Mouse (Mus musculus): Measurements from ENCODE around the gene Abca17. TPM values are rescaled to one million over a fixed set of nuclear protein-coding genes. Genes with fewer than 3 reads are reported as not detected.

Abca17 gene
- total RNA-seq, 2 experiments from 2014 or later = not detected

DNA sequence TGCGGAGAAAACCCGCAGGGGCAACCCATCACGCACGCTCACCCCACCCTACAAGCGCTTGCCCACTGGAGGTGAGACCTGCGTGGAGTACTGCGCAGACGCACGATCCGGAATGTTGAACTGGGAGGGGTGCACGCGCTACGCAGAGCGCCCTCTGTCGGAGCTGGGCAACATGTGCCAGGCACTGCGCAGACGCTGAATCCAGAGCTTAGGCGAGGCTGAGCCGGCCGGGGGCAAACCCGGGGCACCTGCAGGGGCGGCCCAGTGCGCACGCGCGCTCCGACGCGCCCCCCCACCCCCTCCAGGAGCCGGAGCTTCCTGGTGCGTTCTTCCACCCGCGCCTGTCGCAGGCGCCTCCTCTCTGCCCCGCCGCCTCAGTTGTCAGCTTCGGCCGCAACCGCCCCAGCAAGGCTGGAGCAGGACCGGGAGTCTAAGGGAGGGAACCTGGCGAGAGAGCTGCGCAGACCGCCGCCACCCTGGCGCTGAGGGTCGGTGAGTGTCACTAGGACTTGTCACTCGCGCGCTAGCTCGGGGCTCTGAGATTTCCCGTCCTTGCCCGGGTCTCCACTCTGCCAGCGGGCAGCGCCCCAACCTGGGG lies 991 bp upstream of the Abca17 start, which contains the start of gene Abca3:
Gene Abca3, plus strand, starts transcription at position 191 of the 598 bp plus-strand sequence.
- intact Hi-C loops (cut with DNase I) = loop anchor here (2.0 kb wide), 1 partner anchor 179 kb away; no protein-coding TSS in a partner anchor
- peak; percentile 91 for DNase-seq (ENCODE audit: low spot score)

DNA sequence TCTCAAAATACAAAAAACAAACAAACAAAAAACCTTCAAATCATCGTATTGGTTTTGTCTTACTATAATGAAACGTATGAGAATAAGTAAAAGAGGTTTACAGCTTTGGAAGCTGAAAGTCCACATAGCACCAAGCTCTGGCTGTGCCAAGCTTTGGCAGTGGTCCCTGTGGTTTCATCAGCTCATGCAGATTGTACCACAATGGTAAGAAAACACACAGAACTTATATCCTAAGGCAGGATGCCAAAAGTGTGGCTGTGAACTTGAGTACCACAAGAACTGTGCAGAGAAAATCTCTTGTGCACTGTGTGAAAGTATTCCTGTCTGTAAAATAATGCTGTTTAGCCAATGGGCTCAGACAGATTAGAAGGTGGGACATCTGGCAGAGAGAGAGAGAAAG lies 1.7 kb downstream of the Abca17 start:
- intact Hi-C loops (cut with DNase I) = no loop called here
- DNase-seq (ENCODE audit: low spot score) = no peak

DNA sequence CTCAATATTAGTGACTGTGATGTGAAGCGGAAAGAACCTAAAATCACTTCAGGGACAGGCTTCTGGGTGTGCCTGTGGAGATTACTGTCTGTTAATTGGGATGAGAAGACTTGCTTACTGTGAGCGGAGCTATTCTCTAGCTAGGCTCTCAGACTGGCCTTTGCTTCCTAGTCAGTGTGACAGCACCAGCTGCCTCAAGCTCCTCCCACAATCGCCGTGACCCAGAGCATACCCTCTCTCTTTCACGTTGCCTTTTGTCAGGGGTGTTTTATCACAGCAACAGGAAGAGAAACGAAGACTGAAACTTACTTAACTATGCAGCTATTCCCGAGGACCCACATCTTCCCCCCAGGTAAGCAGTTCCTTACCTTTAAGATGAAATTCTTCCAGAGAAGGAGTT lies 4.0 kb downstream of the Abca17 start:
- intact Hi-C loops (cut with DNase I) = no loop called here
- DNase-seq (ENCODE audit: low spot score) = no peak

DNA sequence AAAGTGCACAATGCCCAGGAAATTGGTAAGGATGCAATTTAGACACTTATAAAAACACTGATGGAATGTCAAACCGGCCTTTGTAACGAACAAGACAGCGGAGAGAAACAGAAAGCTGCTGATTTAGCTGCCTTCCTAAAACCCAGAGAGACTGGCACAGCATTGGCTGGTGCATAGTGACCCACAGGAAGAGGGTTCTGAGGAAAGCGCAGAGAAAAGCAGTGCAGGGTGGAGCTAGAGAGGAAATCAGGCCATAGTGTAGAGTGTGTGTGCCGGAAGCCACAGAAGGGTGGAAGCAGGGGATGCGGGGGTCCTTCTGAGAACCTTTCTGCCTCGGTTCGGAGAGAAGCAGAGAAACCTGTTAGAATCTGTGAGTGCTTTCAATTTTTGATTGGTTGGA lies 6.2 kb downstream of the Abca17 start:
- no peak for DNase-seq (ENCODE audit: low spot score)
- intact Hi-C loops (cut with DNase I) = no loop called here

DNA sequence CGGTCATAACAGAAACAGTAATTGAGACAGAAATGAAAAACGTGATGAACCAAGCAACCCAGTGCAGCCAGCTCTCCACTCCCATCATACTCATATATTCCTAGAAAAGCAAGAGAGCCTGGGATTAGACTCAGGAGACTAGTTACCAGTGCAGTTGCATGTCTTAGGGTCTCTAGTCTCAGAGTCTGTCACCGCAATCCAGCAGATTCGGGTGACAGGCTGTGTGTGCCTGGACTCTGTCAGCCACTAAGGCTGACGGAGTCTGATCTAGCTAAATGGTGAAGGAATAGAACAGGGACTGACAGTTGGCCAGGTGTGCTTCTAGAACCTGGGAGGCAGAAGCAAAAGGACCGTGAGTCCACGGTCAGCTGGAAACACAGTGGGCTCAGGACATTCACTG lies 23.2 kb downstream of the Abca17 start:
- intact Hi-C loops (cut with DNase I) = no loop called here
- no peak for DNase-seq (ENCODE audit: low spot score)

DNA sequence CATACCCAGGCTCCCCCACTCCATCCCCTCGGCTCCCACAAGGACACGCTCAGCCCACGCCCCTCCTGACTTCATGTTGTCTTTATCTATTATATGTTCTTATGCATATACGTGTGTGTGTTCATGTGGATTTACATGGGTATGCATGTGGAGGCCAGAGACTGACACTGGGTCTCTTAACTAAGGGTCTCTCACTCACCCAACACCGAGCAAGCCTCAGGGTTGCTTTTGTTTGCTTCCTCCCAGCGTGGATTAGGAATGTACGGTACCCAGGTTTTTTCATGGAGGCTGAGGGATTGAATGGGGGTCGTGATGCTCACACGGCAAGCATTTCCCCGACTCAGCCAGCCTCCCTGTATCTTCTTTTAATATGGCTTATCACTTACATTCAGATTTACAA lies 25.8 kb downstream of the Abca17 start:
- DNase-seq (ENCODE audit: low spot score) = no peak
- intact Hi-C loops (cut with DNase I) = no loop called here

DNA sequence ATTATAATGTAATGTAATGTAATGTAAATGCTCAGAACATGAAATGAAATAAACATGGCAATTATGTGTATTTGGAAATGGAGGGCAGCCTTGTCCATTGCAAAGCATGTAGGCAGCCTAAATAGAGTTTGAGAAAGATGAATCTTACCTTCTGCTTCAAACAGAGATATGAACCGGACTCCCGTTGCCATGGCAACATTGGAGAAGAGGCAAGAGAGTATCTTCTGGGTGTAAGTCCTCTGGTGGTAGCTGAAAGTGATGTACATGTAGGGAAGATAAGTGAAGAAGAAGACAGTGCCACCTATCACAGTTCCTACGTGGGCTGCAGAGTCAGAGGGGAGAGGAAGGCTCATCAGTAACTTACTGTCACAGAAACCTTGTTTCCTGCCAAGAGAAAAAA lies 30.0 kb downstream of the Abca17 start:
- DNase-seq (ENCODE audit: low spot score) = no peak

DNA sequence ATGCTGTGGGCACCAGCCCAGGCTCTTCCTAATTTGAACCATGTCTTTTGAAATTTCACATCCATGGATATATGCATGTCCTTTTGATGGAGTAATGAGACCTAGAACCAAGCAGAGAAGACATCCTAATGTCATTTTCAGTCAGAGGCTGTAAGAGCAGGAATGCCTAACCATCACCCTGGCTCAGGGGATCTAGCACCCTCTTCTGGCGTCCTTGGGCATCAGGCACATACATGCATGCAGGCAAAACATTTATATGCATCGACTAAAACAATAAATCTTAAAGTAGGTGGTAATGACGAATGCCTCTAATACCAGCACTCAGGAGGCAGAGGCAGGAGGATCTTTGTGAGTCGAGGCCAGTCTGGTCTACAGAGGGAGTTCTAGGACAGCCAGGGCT lies 43.4 kb downstream of the Abca17 start:
- intact Hi-C loops (cut with DNase I) = loop anchor here (1.0 to 5.0 kb wide), 3 partner anchors 71 to 155 kb away; partner anchors contain the start of gene Pdpk1
- DNase-seq (ENCODE audit: low spot score) = no peak

More for the DNA sequence above, 30.0 kb downstream of the Abca17 start:
- intact Hi-C loops (cut with DNase I) = no loop called here

DNA sequence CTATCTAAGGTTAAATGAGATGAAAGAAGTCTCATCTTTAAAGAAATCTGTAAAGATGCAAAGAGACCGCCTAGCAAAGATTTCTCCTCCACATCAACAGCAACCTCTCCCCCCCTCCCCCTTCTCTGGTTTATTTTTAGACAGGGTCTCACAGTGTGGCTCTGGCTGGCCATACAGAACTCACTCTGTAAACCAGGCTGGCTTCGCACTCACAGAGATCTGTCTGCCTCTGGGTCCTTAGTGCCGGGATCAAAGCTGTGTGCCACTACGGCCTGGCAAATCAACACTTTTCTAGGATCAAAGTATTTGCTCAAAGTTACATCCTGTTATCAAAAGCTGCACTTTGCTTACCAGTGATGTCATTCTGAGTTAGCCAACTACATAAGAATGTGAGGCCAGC lies 50.2 kb downstream of the Abca17 start:
- DNase-seq (ENCODE audit: low spot score) = no peak
- intact Hi-C loops (cut with DNase I) = no loop called here

DNA sequence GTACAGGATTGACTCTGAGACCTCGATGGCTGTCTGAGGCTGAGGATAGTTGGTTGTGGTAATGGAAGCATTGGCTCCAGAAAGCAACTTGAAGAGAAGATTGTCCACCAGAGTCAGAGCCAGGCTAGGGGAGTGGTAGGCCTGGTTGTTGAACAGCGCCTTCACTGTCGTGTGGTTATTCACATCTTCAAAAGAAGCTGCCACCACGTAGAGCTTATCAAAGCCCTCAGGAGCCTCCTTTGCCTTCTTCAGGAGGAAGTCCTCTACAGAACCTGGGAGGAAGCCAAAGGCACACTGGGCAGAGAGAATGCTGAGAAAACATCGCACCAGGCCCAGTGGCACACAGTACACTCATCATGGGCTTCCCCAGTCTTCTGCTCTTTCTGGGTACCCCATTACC lies 61.5 kb downstream of the Abca17 start:
- intact Hi-C loops (cut with DNase I) = no loop called here
- no peak for DNase-seq (ENCODE audit: low spot score)

DNA sequence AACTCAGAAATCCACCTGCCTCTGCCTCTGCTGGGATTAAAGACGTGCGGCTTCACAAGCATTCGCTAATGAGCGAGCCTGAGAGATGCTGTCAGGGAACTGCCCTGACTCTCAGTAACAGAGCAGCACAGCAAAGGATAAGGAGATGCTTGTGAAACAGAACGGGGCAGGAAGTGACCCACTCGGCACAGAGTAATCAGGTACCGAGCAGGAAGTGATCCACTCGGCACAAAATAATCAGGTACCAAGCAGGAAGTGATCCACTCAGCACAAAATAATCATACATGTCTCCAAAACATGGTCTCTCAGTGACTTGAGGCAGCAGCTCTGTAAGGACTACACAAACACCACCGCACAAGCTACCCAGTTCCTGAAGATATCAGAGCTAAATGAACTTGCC lies 62.4 kb downstream of the Abca17 start:
- intact Hi-C loops (cut with DNase I) = no loop called here
- DNase-seq (ENCODE audit: low spot score) = no peak

DNA sequence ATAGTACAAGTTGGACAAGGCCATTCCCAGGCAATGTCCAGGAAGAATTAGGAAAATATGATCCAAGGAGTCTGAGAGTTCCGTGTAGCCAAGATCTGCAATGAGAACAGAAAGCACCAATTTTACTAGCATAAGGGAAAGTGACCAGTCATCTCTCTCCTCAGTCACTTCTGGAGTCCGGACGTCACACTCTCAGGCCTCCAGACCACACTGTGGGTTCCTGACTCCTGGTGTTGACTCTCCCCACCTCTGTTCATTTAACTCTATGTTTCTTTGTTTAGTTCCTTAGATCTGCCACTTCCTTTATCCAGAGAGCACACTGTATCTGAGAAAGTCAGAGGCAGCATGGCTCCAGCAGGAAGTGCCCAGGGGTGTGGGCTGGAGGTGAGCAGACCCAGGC lies 65.2 kb downstream of the Abca17 start:
- no peak for DNase-seq (ENCODE audit: low spot score)
- intact Hi-C loops (cut with DNase I) = no loop called here

DNA sequence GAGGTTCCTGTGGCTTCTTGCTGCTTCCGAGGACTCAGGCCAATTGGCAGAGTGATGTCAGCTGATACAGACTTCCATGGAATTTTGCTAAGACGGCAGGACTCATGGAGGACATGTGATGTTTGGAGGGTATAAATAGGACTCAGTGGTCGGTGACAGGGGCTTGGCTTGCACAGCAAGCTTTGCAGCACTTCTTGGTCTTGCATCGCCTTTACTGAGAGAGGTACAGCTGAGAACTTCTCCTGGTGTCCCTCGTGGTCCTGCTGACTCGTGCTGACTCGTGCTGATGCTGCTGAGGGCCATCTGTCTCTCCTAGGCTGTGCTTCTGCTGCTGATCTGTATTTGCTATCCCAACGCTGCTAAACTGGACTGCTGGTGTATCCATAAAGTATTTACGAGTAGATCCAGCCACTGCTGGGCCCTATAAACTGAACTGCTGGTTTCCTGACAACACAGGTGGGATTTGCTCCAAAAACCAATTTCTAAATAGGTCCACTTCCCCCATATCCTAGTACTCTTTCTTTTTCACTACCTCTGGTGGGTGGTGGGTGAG lies 67.5 kb downstream of the Abca17 start:
- DNase-seq (ENCODE audit: low spot score) = no peak
- intact Hi-C loops (cut with DNase I) = no loop called here

DNA sequence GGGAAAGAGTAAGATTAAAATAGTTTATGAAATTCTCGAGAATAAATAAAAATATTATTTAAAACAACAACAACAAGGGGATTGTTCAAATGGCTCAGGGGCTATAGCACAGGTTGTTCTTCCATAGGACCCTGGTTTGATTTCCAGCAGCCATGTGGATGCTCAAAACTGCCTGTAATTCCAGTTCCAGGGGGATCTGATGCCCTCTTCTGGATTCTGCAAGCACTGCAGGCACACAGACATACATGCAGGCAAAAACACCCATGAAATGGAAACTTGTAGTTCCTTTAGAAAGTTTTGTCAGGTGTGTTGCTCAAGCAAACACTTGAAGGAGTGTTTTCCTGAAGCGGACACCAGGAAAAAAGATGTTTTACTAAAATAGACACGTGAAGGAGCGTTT lies 68.2 kb downstream of the Abca17 start:
- intact Hi-C loops (cut with DNase I) = no loop called here
- DNase-seq (ENCODE audit: low spot score) = no peak

DNA sequence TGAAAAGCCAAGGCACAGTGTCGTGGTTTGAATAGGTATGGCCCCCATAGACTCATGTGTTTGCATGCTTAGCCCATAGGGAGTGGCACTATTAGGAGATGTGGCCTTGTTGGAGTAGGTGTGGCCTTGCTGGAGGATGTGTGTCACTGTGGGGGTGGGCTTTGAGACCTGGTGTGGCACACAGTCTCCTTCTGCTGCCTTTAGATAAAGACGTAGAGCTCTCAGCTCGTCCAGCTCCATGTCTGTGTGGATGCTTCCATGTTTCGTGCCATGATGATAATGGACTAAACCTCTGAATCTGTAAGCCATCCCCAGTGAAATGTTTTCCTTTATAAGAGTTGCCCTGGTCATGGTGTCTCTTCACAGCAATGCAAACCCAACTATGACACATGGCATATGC lies 71.0 kb downstream of the Abca17 start:
- intact Hi-C loops (cut with DNase I) = no loop called here
- no peak for DNase-seq (ENCODE audit: low spot score)

DNA sequence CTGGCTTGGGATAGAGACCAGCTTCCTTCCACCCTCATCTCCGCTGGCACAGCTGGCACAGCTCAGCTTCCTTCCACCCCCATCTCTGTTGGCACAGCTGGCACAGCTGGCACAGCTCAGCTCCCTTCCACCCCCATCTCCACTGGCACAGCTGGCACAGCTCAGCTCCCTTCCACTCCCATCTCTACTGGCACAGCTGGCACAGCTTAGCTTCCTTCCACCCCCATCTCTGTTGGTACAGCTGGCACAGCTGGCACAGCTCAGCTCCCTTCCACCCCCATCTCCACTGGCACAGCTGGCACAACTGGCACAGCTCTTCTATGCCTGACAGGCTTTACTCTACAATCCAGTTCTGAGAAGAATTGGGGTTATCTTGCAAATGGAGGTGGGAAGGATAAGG lies 83.7 kb downstream of the Abca17 start:
- intact Hi-C loops (cut with DNase I) = no loop called here
- DNase-seq (ENCODE audit: low spot score) = no peak

DNA sequence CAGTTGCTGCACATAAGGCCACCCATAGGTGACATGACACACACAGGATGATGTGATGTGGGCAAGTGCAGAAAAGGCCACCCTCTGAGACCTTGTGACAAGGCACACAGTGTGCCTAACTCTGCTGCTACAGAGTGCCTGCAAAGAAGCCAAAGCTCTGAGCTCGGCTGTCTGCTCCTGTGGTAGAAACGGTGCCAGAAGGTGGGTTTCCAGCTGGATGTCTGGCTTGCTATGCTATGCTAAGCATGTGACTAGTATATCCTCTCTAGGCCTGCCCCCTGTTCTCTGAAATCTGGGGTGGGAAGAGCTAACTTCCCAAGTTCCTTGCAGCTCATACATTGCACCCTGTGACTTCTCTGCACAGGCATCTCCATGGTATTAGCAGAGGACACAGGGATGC lies 86.1 kb downstream of the Abca17 start:
- intact Hi-C loops (cut with DNase I) = no loop called here
- no peak for DNase-seq (ENCODE audit: low spot score)

DNA sequence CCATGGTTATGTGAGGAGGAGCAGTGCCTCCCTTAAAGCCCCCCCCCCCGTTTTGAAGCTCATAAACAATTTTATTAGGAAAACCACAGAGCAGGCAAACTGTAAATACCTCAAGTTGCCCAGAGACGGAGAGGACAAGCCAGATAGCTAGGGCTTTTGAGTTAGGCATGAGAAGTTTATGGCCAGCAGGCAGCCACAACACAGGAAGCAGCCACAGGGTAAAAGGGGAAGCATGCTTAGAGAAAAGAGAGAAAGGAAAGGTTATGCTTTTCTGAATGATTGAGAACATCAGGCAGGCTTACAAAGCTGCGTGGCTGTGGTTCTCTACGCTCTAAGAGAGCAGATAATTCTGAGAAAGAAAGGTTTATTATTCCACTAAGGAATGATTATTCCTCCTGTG lies 90.4 kb downstream of the Abca17 start:
- intact Hi-C loops (cut with DNase I) = no loop called here
- DNase-seq (ENCODE audit: low spot score) = no peak

DNA sequence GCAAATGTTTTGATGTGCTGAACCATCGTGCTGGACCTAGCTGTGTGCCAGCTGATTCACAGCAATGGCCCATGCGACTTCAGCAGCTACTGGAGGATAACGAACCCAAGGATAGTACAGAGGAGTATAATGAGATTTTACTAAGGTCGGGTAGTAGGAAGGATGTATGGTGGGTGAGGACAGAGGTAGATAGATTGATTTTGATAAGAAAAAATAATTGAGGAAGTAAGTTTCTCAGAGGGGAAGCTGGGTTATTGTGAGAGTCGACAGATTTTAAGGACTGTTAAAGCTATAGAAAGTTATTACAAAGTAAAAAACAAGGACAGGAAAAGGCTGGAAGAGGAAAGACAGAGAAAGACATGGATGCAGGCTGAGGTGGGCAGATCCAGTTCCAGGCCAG lies 91.2 kb downstream of the Abca17 start:
- DNase-seq (ENCODE audit: low spot score) = no peak
- intact Hi-C loops (cut with DNase I) = no loop called here

DNA sequence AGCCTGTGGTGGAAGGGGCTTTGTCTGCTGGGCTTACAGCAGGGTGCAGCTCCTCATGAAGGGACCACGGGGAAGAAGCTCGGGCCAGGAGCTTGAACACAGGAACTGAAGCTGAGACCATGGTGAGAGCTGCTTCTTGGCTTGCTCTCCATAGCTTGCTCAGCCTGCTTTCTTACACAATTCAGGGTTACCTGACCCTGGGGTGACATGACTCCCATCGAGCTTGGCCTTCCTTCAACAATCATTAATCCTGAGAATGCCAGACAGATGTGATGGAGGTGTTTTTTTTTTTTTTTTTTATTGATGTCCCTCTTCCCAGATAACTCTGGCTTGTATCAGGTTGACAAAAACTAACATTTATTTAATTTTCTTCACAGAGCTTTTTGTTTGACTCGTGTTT lies 91.9 kb downstream of the Abca17 start:
- no peak for DNase-seq (ENCODE audit: low spot score)
- intact Hi-C loops (cut with DNase I) = no loop called here

DNA sequence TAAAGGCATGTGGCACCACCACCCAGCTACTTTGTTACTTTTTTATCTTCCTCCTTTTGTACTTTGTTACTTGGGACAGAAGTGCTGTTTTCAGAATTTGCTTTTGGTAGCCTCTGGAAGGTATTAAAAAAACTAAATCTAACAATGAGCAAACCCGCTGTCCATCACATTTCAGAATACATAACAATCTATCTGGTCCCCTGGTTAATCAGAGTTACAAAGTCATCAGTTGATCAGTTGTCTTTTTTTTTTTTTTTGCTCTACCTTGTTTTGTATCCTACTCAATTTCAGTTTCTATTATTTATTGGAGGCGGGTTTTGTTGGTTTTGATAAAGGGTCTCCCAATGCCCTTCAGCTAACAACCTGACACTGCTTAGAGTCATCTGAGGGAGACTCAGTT lies 98.5 kb downstream of the Abca17 start:
- intact Hi-C loops (cut with DNase I) = loop anchor here (5.0 kb wide), 1 partner anchor 80 kb away; no protein-coding TSS in a partner anchor
- no peak for DNase-seq (ENCODE audit: low spot score)
